Mouse (Mus musculus): ENCODE results near the gene Hist1h3d.
A peak's percentile ranks its signal among the peaks of the same experiment; 100 is the strongest.
"Not testable (repeated sequence)": the region's sequence is repeated elsewhere in the genome, so short reads cannot be mapped to it uniquely, and the experiment has no call there.

The Hist1h3d gene

DNA sequence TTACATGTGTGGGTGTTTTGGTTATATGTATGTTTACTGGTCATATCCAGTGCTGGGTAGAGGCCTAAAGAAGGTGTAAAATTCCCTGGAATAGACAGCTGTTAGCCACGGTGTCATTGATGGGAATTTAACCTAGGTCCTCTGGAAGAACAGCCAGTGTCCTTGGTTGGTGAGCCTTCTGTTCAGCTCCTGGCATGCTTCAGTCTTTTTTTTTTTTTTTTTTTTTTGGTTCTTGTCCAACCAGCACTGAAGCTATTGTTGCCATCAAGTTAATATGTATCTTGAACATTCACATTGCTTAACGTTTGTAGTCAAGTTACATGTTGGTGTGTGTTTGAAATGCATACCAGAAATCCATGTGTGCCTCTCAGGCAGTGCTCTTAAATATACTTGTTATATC, 11.1 kb upstream of the Hist1h3d start:
- DNase-seq (ENCODE audit: low read depth in 1 of 2, low spot score in 2 of 2), result no peak

- not testable (repeated sequence) for DNase-seq (ENCODE audit: low read depth in 1 of 2, low spot score in 2 of 2)
These were observed 5.1 kb upstream of the Hist1h3d start for GRCm38 (mm10) chr13:23570261-23571021.

GRCm38 (mm10) chr13:23571022-23571503, 4.5 kb upstream of the Hist1h3d start, which contains the start of the genes Hist1h2ae and Hist1h2bg:
Hist1h2ae (minus strand) TSS chr13:23571220.
Hist1h2bg (plus strand) TSS chr13:23571396.
- peak in 1 of 2 experiments; percentile 54 for DNase-seq (ENCODE audit: low read depth in 1 of 2, low spot score in 2 of 2)

DNA sequence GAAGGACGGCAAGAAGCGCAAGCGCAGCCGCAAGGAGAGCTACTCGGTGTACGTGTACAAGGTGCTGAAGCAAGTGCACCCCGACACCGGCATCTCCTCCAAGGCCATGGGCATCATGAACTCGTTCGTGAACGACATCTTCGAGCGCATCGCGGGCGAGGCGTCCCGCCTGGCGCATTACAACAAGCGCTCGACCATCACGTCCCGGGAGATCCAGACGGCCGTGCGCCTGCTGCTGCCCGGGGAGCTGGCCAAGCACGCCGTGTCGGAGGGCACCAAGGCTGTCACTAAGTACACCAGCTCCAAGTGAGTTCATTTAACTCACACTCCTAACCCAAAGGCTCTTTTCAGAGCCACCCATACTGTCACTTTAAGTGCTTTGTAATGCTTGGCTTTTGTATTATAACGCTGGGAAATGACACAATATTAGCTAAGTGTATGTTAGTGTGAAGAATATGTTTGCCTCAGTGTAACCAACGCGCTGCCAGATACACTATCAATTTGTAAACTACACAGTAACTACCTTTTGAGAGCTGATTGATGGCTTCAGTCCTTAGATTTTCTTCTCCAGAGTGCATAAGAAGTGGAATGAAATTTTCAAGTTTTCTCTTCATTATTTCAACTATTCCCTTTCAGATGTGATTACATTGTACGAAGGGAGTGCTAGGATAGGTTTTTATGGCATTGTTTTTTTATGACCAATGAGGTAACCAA, 3.9 kb upstream of the Hist1h3d start:
- not testable (repeated sequence) for DNase-seq (ENCODE audit: low read depth in 1 of 2, low spot score in 2 of 2)

DNA sequence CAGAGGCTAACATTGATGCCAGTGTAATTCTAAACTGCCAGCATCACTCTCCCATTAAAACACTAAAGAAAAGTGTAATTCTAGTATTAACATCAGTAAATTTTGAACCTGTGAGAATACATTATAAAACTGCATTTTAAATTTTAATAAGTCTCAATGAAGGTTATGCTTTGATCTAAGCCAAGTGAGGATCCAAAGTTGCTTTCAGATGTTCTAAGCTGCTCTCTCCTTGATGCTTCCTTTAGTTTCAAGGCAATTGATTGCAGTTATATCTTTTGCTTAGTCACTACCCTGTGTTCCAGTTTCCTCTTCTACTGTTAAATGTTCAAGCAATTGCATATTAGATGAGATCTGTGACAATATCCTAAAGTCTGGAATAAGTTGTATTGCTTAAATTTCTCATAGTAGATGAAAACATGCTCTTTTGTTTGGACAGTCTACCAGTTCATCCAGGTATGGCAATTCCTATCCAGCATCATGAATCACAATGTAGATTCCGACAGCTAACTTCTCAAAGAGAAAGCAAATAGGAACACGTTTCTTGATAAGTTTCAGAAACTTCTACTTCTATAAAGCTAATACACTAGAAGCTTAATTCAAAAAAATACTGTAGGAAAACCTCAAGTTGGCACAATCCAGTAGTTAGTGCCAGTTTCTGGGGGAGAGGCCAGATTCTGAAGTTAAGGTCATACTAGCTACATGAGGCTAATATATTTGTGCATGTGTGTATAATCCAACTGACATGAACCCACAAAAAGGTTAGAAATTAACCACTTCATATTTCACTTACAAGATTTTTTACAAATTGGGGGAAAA, 3.1 kb upstream of the Hist1h3d start:
- no peak for DNase-seq (ENCODE audit: low read depth in 1 of 2, low spot score in 2 of 2)

DNA sequence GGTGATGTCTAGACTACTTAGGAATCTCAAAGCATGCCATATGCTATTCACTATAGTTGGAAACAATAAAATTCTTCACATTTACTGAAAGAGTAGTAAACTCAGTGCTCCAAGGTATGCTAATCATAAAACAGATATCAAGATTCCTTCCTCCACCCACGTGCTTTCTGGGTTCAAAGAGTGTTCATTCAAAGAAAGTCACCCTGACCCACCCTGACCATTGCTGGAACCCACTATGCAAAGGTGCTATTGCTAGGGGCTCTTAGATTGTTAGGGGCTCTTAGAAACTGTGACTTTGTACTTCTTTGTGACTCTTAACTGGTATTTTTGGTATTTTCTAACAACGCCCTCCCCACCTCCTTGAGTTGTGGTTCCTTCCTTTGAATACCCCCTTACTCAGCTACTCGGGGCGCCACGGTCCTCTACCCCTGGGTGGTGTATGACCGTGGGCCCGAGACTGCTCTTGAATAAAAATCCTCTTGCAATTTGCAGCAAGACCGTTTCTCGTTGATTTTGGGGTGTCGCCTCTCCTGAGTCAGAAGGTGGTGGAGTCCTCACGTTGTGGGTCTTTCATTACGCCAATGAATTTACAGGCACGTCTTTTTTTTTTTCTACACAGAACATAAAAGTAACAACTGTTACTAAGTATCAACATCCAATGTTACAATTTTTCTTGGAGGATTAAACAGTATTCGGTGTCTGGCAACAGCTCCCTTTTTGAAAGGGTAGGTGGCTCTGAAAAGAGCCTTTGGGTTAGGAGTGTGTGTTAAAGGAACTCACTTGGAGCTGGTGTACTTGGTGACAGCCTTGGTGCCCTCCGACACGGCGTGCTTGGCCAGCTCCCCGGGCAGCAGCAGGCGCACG, 2.3 kb upstream of the Hist1h3d start:
- not testable (repeated sequence) for DNase-seq (ENCODE audit: low read depth in 1 of 2, low spot score in 2 of 2)

GRCm38 (mm10) chr13:23573898-23574524, 1.6 kb upstream of the Hist1h3d start, which contains the start of the genes Hist1h2bf and Hist1h2ad:
Hist1h2bf (minus strand) TSS chr13:23574196.
Hist1h2ad (plus strand) TSS chr13:23574381.
- peak; percentile 82 to 87 for DNase-seq (ENCODE audit: low read depth in 1 of 2, low spot score in 2 of 2)

DNA sequence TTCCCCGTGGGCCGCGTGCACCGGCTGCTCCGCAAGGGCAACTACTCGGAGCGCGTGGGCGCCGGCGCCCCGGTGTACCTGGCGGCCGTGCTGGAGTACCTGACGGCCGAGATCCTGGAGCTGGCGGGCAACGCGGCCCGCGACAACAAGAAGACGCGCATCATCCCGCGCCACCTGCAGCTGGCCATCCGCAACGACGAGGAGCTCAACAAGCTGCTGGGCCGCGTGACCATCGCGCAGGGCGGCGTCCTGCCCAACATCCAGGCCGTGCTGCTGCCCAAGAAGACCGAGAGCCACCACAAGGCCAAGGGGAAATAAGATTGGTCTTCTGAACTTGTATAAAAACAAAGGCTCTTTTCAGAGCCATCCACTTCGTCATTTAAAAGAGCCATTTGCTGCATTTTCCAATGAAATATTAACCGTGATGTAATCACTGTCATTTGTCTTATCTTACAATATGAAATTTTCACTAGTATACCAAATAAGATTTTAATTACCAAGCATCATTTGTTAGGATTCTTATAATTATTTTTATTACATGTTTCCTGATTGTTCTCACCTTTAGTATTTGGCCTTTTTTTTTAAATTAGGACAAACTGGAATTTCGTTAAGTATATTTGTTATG, 905 bp upstream of the Hist1h3d start:
- DNase-seq (ENCODE audit: low read depth in 1 of 2, low spot score in 2 of 2), result not testable (repeated sequence)

- DNase-seq (ENCODE audit: low read depth in 1 of 2, low spot score in 2 of 2), result not testable (repeated sequence)
These were observed 326 bp downstream of the Hist1h3d start for GRCm38 (mm10) chr13:23575864-23576313.

GRCm38 (mm10) chr13:23576351-23576881, 853 bp downstream of the Hist1h3d start:
- no peak for DNase-seq (ENCODE audit: low read depth in 1 of 2, low spot score in 2 of 2)

- no peak for DNase-seq (ENCODE audit: low read depth in 1 of 2, low spot score in 2 of 2)
These were observed 1.5 kb downstream of the Hist1h3d start for GRCm38 (mm10) chr13:23576906-23577639.

DNA sequence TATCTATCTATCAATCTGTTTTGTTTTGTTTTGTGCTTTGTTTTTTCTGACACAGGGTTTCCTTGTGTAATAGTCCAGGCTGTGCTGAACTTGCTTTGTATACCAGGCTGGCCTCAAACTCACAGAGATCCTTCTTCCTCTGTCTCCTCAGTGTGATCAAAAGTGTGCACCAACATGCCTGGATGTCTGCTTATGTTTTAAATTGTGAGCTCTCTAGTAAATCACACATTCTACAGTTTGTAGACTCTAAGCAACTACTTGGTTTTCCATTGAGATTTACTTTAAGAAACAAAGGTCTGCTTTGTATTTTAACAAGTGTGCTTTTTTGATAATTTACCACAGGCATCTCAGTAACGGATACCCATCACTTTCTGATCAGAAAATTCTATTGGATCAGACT, 2.3 kb downstream of the Hist1h3d start:
- no peak for DNase-seq (ENCODE audit: low read depth in 1 of 2, low spot score in 2 of 2)

DNA sequence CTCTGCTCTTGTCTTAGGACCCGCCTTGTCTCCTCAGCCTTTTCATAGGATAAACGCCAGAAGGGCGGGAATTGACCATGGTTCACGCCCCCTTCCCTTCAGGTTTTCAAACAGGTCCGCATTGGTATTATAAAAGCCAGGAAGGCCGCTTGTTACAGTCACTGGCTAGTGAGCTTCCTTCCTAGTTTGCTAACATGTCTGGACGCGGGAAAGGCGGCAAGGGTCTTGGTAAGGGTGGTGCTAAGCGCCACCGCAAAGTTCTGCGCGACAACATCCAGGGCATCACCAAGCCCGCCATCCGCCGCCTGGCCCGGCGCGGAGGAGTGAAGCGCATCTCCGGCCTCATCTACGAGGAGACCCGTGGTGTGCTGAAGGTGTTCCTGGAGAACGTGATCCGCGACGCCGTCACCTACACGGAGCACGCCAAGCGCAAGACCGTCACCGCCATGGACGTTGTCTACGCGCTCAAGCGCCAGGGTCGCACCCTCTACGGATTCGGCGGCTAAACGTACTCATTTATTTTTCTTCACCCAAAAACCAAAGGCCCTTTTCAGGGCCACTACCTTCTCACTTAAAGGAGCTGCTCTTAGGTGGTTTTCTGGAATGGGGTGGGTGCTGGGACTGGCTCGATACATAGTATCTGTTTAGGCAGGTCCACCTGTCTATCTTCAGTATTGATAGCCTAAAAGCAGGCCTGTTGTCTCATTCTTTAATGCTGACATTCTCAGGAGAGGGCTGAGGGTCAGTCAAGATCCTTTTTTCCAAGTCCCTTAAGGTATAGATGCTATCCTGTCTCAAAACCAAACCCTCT, 6.0 kb downstream of the Hist1h3d start, which contains the start of gene Hist1h4d:
TSS of gene Hist1h4d (plus strand) at position 191 of the 811 bp plus-strand sequence.
- peak; percentile 87 to 93 for DNase-seq (ENCODE audit: low read depth in 1 of 2, low spot score in 2 of 2)

DNA sequence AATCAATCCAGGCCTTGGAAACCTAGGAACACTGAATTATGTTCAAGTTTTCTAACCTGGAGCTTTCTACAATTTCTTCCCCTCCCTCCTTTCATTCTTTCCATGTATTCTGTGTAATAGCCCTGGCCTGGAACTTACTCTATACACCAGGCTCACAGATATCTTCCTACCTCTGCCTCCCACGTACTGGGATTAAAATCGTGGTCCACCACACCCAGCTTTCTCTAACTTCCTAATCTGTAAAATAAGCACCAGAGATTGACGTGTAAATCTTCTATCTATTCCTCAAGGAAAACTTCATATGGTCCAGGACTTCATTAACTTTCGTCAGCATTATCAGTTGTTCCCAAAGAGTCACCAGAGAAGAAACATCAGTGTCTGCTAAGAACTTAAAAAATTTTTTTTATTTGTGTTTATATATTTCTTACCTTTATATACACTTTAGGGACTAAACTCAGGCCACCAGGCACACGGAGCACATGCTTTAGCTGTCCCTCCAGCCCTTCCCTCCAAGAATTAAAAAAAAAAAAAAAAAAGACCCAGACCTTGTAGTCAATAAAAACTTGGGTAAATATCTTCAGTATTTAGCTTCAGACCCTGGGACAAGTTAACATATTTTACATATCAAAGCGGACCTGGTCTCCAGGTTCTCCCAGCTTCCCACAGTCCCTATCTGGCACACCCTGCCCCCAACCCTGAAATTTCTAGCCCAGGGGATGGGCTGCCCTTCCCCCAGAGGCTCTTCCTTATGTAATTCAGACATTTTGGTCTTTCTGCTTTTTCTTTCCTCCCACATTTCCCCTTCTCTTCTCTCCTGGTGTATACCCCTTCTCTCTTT, 6.9 kb downstream of the Hist1h3d start:
- DNase-seq (ENCODE audit: low read depth in 1 of 2, low spot score in 2 of 2), result no peak

DNA sequence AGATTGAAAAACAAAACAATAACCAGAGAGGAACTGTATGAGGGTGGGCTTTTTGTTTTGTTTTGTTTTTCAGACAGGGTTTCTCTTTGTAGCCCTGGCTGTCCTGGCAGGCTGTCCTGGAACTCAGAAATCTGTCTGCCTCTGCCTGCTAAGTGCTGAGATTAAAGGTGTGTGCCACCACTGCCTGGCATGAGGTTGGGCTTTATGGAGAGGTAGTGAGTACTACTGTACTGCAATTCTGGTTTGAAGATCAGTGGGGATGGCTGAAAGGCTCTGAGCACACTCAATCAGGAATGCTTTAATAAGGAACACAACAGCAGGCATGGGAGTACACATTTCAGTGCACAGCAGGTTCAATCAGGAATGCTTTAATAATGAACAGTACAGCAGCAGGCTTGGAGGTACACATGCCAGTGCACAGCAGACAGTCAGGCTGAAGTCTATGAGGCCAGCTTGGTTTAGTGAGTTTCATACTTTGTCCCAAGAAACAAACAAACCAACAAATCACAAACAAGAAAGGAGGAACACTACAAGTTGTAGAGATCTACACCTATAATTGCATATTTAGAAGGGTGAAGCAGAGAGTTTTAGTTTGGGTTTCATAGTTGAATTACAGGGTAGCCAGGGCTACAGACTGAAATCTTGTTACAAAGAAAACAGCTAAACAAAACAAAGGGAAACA, 8.0 kb downstream of the Hist1h3d start:
- DNase-seq (ENCODE audit: low read depth in 1 of 2, low spot score in 2 of 2), result no peak

DNA sequence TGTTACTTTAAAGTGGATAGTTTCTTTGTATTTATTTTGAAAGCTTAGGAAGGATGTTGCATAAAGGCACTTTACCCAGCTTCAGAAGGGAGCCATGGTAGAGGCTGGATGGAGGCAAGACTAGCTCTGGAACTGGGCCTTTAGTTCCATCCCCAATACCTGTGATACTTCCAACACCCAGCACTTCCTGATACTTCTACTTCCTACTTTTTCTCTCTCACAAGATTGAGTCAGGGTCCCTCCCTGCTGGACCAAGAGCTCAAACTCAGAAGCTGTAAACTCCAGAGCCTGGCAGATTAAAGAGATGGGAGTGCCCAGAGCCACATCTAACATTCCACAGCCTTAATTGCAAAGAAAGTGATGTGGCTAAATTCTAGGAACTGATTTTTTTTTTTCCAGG, 8.8 kb downstream of the Hist1h3d start:
- DNase-seq (ENCODE audit: low read depth in 1 of 2, low spot score in 2 of 2), result no peak
